9 mouse cellular contexts compared by ENCODE assay signal in genomic region chr15:99332921-99333675, GRCm38 (mm10). TPM values are rescaled to one million over a fixed set of nuclear protein-coding genes. Genes with fewer than 3 reads are reported as not detected.
A peak's percentile ranks its signal among the peaks of the same experiment; 100 is the strongest.
DNase-seq lines count a peak whose midpoint lies in the region; ATAC-seq lines count a peak whose summit lies in the region.
"Had no signal": no experiment of that assay in that cellular context is flagged by ENCODE, and none has a peak within 500 bp of the region (broad histone marks: within the 10 kb centered on the region; RNA-seq: fewer than 3 reads in every experiment).

No protein-coding gene starts in this region.

- no peaks in the 10 kb centered on the region for H3K4me1 ChIP-seq in forebrain, embryonic 11.5 days (replicated peaks; ENCODE audit: control insufficient read depth, insufficient read depth, low read length)

- DNase-seq in A20 (ENCODE audit: low read depth, low spot score) = peak; percentile 86
- DNase-seq in forebrain, embryonic 11.5 days (ENCODE audit: low spot score) = peak; percentile 68
- peak; percentile 79 to 83 for DNase-seq in heart, postnatal 14 days
- DNase-seq in kidney, postnatal 36 days = peak; percentile 78 to 92
- DNase-seq in lung, postnatal 36 days = peak; percentile 94
- DNase-seq in spleen, postnatal 10 days (ENCODE audit: low spot score in 2 of 2) = peak; percentile 26 to 70
- DNase-seq in cerebellum, postnatal 36 days = no peak

- intact Hi-C loops in heart, postnatal 14 days (cut with DNase I) = loop anchor here (2.0 kb wide), 1 partner anchor 36 kb away; no protein-coding TSS in a partner anchor

- ATAC-seq in activated CD4-positive, CD25-positive, alpha-beta regulatory T cell, adult 4 months = peak; percentile 90
- ATAC-seq in forebrain, embryonic 11.5 days (replicated peaks; ENCODE audit: low FRiP score) = no peak

- peak overlapping the region; percentile 14; the same call in 1 of the 2 replicates for H3K27ac ChIP-seq in forebrain, embryonic 11.5 days (ENCODE audit: low read depth, low read length)

- no peaks in the 10 kb centered on the region for H3K27me3 ChIP-seq in forebrain, embryonic 11.5 days (ENCODE audit: control insufficient read depth, insufficient read depth, low read length)

- no peak overlapping the region for H3K9ac ChIP-seq in forebrain, embryonic 11.5 days (ENCODE audit: low read length)

- no peaks in the 10 kb centered on the region for H3K36me3 ChIP-seq in forebrain, embryonic 11.5 days (ENCODE audit: control insufficient read depth, insufficient read depth, low read length)

- H3K4me2 ChIP-seq in forebrain, embryonic 11.5 days (ENCODE audit: low read depth, low read length, severe bottlenecking) = no peak overlapping the region

- WGBS in forebrain, embryonic 11.5 days = 68% methylated on average over 9 of the region's 9 CpGs

- no peak overlapping the region for H3K4me3 ChIP-seq in forebrain, embryonic 11.5 days (ENCODE audit: low read depth, low read length)
- H3K4me3 ChIP-seq: erythroblast, embryonic 14.5 days had no signal

- no peaks in the 10 kb centered on the region for H3K9me3 ChIP-seq in forebrain, embryonic 11.5 days (ENCODE audit: control insufficient read depth, low read length)

RNA-seq across cellular contexts. Expression of gene Fmnl3, which starts 37.2 kb away (rescaled TPM):
- polyA plus RNA-seq in activated CD4-positive, CD25-positive, alpha-beta regulatory T cell, adult 4 months (2017; shearing (Covaris generic)) = 1 to 10 TPM; 6.1 to 9.0 TPM
- polyA plus RNA-seq in forebrain, embryonic 11.5 days (2014; fragmentation: Nextera tagmentation; extraction: Ambion mirVana) = 14.3 and 17.0 TPM in 2 replicates
- 10 to 100 TPM; 29.4 to 29.7 TPM for total RNA-seq in heart, postnatal 14 days (2021)

RNA-seq across cellular contexts. Expression of gene Fam186b, which starts 37.4 kb away (rescaled TPM):
- under 1 TPM; 0.24 to 0.30 TPM for polyA plus RNA-seq in activated CD4-positive, CD25-positive, alpha-beta regulatory T cell, adult 4 months (2017; shearing (Covaris generic))
- polyA plus RNA-seq in forebrain, embryonic 11.5 days (2014; fragmentation: Nextera tagmentation; extraction: Ambion mirVana) = 0.15 and 0.36 TPM in 2 replicates
- total RNA-seq in heart, postnatal 14 days (2021) = not detected
- polyA plus RNA-seq: erythroblast, embryonic 14.5 days had no signal

RNA-seq across cellular contexts. Expression of gene Prpf40b, which starts 38.2 kb away (rescaled TPM):
- 1 to 10 TPM; 3.9 to 7.4 TPM for polyA plus RNA-seq in activated CD4-positive, CD25-positive, alpha-beta regulatory T cell, adult 4 months (2017; shearing (Covaris generic))
- polyA plus RNA-seq in forebrain, embryonic 11.5 days (2014; fragmentation: Nextera tagmentation; extraction: Ambion mirVana) = 62.4 and 69.0 TPM in 2 replicates
- total RNA-seq in heart, postnatal 14 days (2021) = 10 to 100 TPM; 25.5 to 26.3 TPM

RNA-seq across cellular contexts. Expression of gene Tmbim6, which starts 59.6 kb away (rescaled TPM):
- polyA plus RNA-seq in activated CD4-positive, CD25-positive, alpha-beta regulatory T cell, adult 4 months (2017; shearing (Covaris generic)) = 1,000 to 10,000 TPM in 1 of 2 experiments, 100 to 1,000 TPM in 1; 855 to 1,076 TPM
- 229 and 267 TPM in 2 replicates for polyA plus RNA-seq in forebrain, embryonic 11.5 days (2014; fragmentation: Nextera tagmentation; extraction: Ambion mirVana)
- 100 to 1,000 TPM; 216 to 219 TPM for total RNA-seq in heart, postnatal 14 days (2021)

Comparison
In these comparisons a context has a peak if more than half of its experiments do, and no peak if none do; other contexts are left out.
1. DNase-seq: peak in A20 (single experiment), forebrain, embryonic 11.5 days (single experiment), heart, postnatal 14 days (2 of 2), kidney, postnatal 36 days (2 of 2), lung, postnatal 36 days (single experiment) and spleen, postnatal 10 days (2 of 2); none in cerebellum, postnatal 36 days (0 of 2).